Mouse (Mus musculus): ENCODE measurements around the gene Brsk2. TPM values are rescaled to one million over a fixed set of nuclear protein-coding genes. Genes with fewer than 3 reads are reported as not detected.
A peak's percentile ranks its signal among the peaks of the same experiment; 100 is the strongest.

Gene Brsk2
- total and polyA plus RNA-seq, 2 experiments from 2014 or later = 0.30 TPM; not detected in 1

DNA sequence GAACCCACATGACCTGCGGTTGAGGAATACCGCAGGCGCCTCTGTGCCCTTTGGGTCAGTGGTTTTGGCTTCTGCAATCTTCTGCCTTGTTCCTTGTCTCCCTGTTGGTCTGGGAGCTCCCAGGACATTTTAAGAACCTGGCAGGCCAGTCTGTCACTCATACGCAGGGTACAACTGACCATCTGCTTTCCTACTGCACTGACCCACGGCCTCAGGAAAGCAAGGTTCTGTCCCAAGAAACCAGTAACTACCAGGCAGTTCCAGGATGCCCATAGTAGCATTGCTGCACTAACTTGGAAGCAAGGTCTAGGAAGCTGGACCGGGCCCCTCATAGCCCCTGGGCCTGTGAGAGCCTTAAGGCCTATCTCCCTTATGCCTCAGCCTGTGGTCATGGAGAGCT lies 14.6 kb upstream of the Brsk2 start:
- Histone ChIP-seq H3K27me3 (ENCODE audit: control insufficient read depth, insufficient read depth, low read length) (0 out of 2 replicates have a peak, but pooled peaks cover 15% of the 10 kb centered on the region), H3K4me1 (ENCODE audit: control insufficient read depth, insufficient read depth) (no peaks in the 10 kb centered on the region), H3K27ac (ENCODE audit: low read depth) (no peak overlapping the region), H3K4me3 (ENCODE audit: low read depth, low read length) (no peak overlapping the region), H3K9ac (replicated peaks; ENCODE audit: low read depth, low read length) (no peak overlapping the region), H3K36me3 (replicated peaks; ENCODE audit: control insufficient read depth, insufficient read depth, low read length) (no peaks in the 10 kb centered on the region), H3K9me3 (replicated peaks; ENCODE audit: control insufficient read depth, low read length) (no peaks in the 10 kb centered on the region), H3K4me2 (ENCODE audit: low read depth, low read length) (no peak overlapping the region)
- no peak for TF ChIP-seq CTCF (IDR thresholded peaks at IDR 0.05; ENCODE audit: low read depth)
- TF ChIP-seq EP300 (IDR thresholded peaks at IDR 0.05; ENCODE audit: low read depth) = no peak
- ATAC-seq (ENCODE audit: insufficient read depth, low read depth) = no peak
- DNase-seq (ENCODE audit: low spot score) = no peak
- WGBS = 80% methylated on average over 6 of the region's 6 CpGs

DNA sequence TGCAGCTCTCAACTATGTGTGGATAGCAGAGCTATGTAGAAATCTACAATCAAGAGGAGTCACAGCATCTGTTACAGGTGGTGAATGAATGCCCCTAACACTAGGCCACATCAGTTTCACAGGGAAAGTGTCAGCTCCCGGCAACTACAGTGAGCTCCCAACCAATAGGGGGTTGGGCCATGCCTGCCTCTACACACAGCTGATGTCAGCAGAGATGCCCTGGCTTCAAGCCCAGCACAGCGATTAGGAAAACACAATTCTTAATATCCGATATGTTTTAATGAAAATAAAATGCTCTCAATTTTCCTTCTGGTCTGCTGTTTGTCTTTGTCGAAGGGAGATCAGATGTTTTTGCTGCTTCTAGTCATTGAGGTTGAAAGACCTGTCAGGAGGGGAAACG lies 6.1 kb upstream of the Brsk2 start:
- no peak overlapping the region for H3K9ac ChIP-seq (replicated peaks; ENCODE audit: low read depth, low read length)
- H3K9me3 ChIP-seq (replicated peaks; ENCODE audit: control insufficient read depth, low read length) = no peaks in the 10 kb centered on the region
- H3K36me3 ChIP-seq (replicated peaks; ENCODE audit: control insufficient read depth, insufficient read depth, low read length) = no peaks in the 10 kb centered on the region
- 63% methylated on average over 5 of the region's 5 CpGs for WGBS
- H3K4me2 ChIP-seq (ENCODE audit: low read depth, low read length) = no peak overlapping the region
- H3K4me1 ChIP-seq (ENCODE audit: control insufficient read depth, insufficient read depth) = no peaks in the 10 kb centered on the region
- TF ChIP-seq EP300 (IDR thresholded peaks at IDR 0.05; ENCODE audit: low read depth) (no peak), CTCF (IDR thresholded peaks at IDR 0.05; ENCODE audit: low read depth) (no peak)
- H3K27ac ChIP-seq (ENCODE audit: low read depth) = no peak overlapping the region
- peaks cover 46% of the 10 kb centered on the region for H3K27me3 ChIP-seq (ENCODE audit: control insufficient read depth, insufficient read depth, low read length)
- no peak for DNase-seq (ENCODE audit: low spot score)
- no peak for ATAC-seq (ENCODE audit: insufficient read depth, low read depth)
- no peak overlapping the region for H3K4me3 ChIP-seq (ENCODE audit: low read depth, low read length)

DNA sequence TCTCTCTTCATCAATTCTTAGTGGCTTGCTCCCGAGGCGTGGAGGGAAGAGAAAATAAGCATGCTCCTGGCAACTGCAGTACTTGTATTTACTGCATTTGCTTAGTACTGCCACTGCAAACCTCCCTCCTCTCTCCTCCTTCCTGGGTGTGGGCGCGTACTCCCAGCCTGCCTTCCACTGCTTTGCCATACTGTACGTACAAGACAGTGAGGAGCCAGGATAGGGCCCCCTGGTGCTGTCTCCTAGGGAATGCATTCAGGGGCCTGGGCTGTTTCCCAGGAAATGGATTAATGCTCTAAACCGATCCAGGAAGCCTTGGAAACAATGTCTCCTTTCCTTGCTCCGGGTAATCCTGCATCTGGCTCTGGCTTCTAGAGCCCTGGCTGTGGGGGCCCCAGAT lies 3.6 kb upstream of the Brsk2 start:
- WGBS = 33% methylated on average over 7 of the region's 7 CpGs
- no peak for DNase-seq (ENCODE audit: low spot score)
- Histone ChIP-seq H3K4me3 (ENCODE audit: low read depth, low read length) (no peak overlapping the region), H3K9ac (replicated peaks; ENCODE audit: low read depth, low read length) (no peak overlapping the region), H3K4me1 (ENCODE audit: control insufficient read depth, insufficient read depth) (no peaks in the 10 kb centered on the region), H3K36me3 (replicated peaks; ENCODE audit: control insufficient read depth, insufficient read depth, low read length) (no peaks in the 10 kb centered on the region), H3K9me3 (replicated peaks; ENCODE audit: control insufficient read depth, low read length) (no peaks in the 10 kb centered on the region), H3K27ac (ENCODE audit: low read depth) (no peak overlapping the region), H3K4me2 (ENCODE audit: low read depth, low read length) (no peak overlapping the region), H3K27me3 (ENCODE audit: control insufficient read depth, insufficient read depth, low read length) (peaks cover 57% of the 10 kb centered on the region)
- no peak for ATAC-seq (ENCODE audit: insufficient read depth, low read depth)
- TF ChIP-seq CTCF (IDR thresholded peaks at IDR 0.05; ENCODE audit: low read depth) = no peak

DNA sequence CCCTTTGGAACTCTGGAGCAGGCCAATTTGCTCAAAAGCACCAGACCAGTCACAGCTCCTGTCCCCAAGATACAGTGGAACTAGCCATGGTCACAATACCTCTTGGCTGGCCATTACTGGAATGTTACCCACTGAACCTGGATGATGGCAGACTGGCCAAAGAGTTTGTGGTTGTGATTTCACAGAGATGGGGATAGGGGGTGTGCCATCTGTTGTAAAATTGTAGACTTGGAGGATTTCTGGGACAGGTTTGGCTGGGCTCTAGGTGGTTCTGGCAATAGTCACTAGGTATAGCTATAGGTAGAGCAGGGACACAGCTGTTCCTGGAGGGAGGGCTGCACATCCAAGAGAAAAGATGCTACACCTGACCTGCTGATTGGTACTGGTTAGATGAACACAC lies 2.0 kb upstream of the Brsk2 start:
- no peak overlapping the region for H3K4me2 ChIP-seq (ENCODE audit: low read depth, low read length)
- H3K9ac ChIP-seq (replicated peaks; ENCODE audit: low read depth, low read length) = no peak overlapping the region
- no peaks in the 10 kb centered on the region for H3K4me1 ChIP-seq (ENCODE audit: control insufficient read depth, insufficient read depth)
- H3K27me3 ChIP-seq (ENCODE audit: control insufficient read depth, insufficient read depth, low read length) = peaks cover 70% of the 10 kb centered on the region
- TF ChIP-seq EP300 (IDR thresholded peaks at IDR 0.05; ENCODE audit: low read depth) (no peak), CTCF (IDR thresholded peaks at IDR 0.05; ENCODE audit: low read depth) (no peak)
- no peaks in the 10 kb centered on the region; the same call in 1 of the 2 replicates for H3K9me3 ChIP-seq (replicated peaks; ENCODE audit: control insufficient read depth, low read length)
- H3K36me3 ChIP-seq (replicated peaks; ENCODE audit: control insufficient read depth, insufficient read depth, low read length) = no peaks in the 10 kb centered on the region
- DNase-seq (ENCODE audit: low spot score) (no peak), ATAC-seq (ENCODE audit: insufficient read depth, low read depth) (no peak)
- no peak overlapping the region for H3K4me3 ChIP-seq (ENCODE audit: low read depth, low read length)
- no peak overlapping the region for H3K27ac ChIP-seq (ENCODE audit: low read depth)

DNA sequence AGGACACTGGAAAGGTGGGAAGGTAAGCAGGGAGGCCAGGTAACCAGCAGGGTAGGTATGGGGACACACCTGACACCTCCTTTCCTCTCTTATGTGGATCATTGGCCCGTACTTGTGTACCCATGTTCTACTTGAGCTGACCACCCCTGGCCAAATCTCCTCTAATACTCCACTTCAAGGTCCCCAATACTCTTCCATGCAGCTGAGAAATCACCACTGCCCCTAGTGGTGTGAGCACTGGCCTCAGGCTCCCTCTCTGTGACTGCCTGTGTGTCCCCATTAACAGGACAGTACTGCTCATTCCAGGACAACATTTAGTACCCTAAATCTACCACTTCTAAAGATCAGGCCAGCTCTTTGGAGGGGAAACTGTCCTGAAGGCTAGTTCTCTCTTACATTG lies 1.5 kb upstream of the Brsk2 start:
- no peaks in the 10 kb centered on the region; the same call in 1 of the 2 replicates for H3K9me3 ChIP-seq (replicated peaks; ENCODE audit: control insufficient read depth, low read length)
- no peak for DNase-seq (ENCODE audit: low spot score)
- no peak overlapping the region for H3K4me2 ChIP-seq (ENCODE audit: low read depth, low read length)
- no peaks in the 10 kb centered on the region for H3K36me3 ChIP-seq (replicated peaks; ENCODE audit: control insufficient read depth, insufficient read depth, low read length)
- no peak overlapping the region for H3K4me3 ChIP-seq (ENCODE audit: low read depth, low read length)
- ATAC-seq (ENCODE audit: insufficient read depth, low read depth) = no peak
- no peak overlapping the region for H3K9ac ChIP-seq (replicated peaks; ENCODE audit: low read depth, low read length)
- H3K4me1 ChIP-seq (ENCODE audit: control insufficient read depth, insufficient read depth) = no peaks in the 10 kb centered on the region
- WGBS = 90% methylated on average over 1 of the region's 1 CpGs
- no peak overlapping the region for H3K27ac ChIP-seq (ENCODE audit: low read depth)
- peaks cover 74% of the 10 kb centered on the region for H3K27me3 ChIP-seq (ENCODE audit: control insufficient read depth, insufficient read depth, low read length)
- no peak for TF ChIP-seq EP300 (IDR thresholded peaks at IDR 0.05; ENCODE audit: low read depth)
- TF ChIP-seq CTCF (IDR thresholded peaks at IDR 0.05; ENCODE audit: low read depth) = 0 out of 2 replicates have a peak, but pooled peaks have one; percentile 5

DNA sequence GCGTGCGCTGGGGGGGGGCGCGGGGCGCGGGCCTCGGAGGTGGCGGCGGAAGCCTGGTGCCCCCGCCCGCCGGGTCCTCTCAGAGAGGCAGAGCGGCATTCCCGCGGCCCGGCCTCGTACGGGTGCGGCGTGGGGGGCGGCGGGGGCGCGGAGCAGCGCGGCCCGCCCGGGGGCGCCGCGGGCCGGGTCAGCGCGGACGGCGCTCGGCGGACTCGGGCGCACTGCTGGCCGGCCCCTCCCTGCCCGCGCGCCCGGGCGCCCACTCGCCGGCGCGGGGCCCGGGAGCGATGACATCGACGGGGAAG lies 200 bp downstream of the Brsk2 start:
- 0% methylated on average over 11 of the region's 54 CpGs for WGBS
- Histone ChIP-seq H3K27ac (ENCODE audit: low read depth) (no peak overlapping the region), H3K4me2 (ENCODE audit: low read depth, low read length) (peak overlapping the region; percentile 81), H3K27me3 (ENCODE audit: control insufficient read depth, insufficient read depth, low read length) (peaks cover 87% of the 10 kb centered on the region), H3K36me3 (replicated peaks; ENCODE audit: control insufficient read depth, insufficient read depth, low read length) (no peaks in the 10 kb centered on the region), H3K4me3 (ENCODE audit: low read depth, low read length) (peak overlapping the region; percentile 44), H3K9ac (replicated peaks; ENCODE audit: low read depth, low read length) (0 out of 2 replicates have a peak overlapping the region, but pooled peaks have one; percentile 33), H3K4me1 (ENCODE audit: control insufficient read depth, insufficient read depth) (no peaks in the 10 kb centered on the region), H3K9me3 (replicated peaks; ENCODE audit: control insufficient read depth, low read length) (no peaks in the 10 kb centered on the region; the same call in 1 of the 2 replicates)
- TF ChIP-seq EP300 (IDR thresholded peaks at IDR 0.05; ENCODE audit: low read depth) = no peak
- TF ChIP-seq CTCF (IDR thresholded peaks at IDR 0.05; ENCODE audit: low read depth) = no peak
- DNase-seq (ENCODE audit: low spot score) (no peak), ATAC-seq (ENCODE audit: insufficient read depth, low read depth) (no peak)
